Comparison of ENCODE assay signal across 21 mouse cellular contexts in genomic region chr5:141910444-141910843, GRCm38 (mm10).
DNase-seq lines count a peak whose midpoint lies in the region; ATAC-seq and TF ChIP-seq lines count a peak whose summit lies in the region.
"Had no signal": no experiment of that assay in that cellular context is flagged by ENCODE, and none has a peak within 500 bp of the region (broad histone marks: within the 10 kb centered on the region; RNA-seq: fewer than 3 reads in every experiment).

No protein-coding gene starts in this region.

- intact Hi-C loops in heart, postnatal 14 days (cut with DNase I), result no loop called here

- WGBS in heart, embryonic 13.5 days, result 29% methylated on average over 3 of the region's 3 CpGs
- WGBS in kidney, embryonic 16.5 days, result 43% methylated on average over 3 of the region's 3 CpGs
- 57% methylated on average over 3 of the region's 3 CpGs for WGBS in liver, postnatal 0 days (ENCODE audit: insufficient replicate concordance)

- H3K9me3 ChIP-seq in heart, embryonic 13.5 days, result no peaks in the 10 kb centered on the region
- no peaks in the 10 kb centered on the region for H3K9me3 ChIP-seq in kidney, embryonic 16.5 days (ENCODE audit: low read length)
- H3K9me3 ChIP-seq in liver, postnatal 0 days (ENCODE audit: low read length), result no peaks in the 10 kb centered on the region
- H3K9me3 ChIP-seq: forebrain, embryonic 10.5 days; forebrain, embryonic 13.5 days had no signal

- H3K4me3 ChIP-seq in heart, embryonic 13.5 days, result no peak overlapping the region
- H3K4me3 ChIP-seq in kidney, embryonic 16.5 days (ENCODE audit: low read length), result no peak overlapping the region
- no peak overlapping the region for H3K4me3 ChIP-seq in liver, postnatal 0 days (ENCODE audit: low read depth, low read length)
- H3K4me3 ChIP-seq: forebrain, embryonic 10.5 days; forebrain, embryonic 13.5 days had no signal

- DNase-seq in heart, postnatal 14 days, result no peak
- peak; percentile 41 for DNase-seq in kidney, adult 9 months
- no peak for DNase-seq in liver, postnatal 0 days
- no peak for DNase-seq in liver
- DNase-seq: adrenal gland, adult 8-10 months; cerebellum, adult 18-20 months; cerebellum, adult 9-10 months; cerebellum, postnatal 14 days; gastrocnemius, postnatal 10 days; gastrocnemius, postnatal 36 days; heart, postnatal 10 days; heart, postnatal 4 days had no signal

- ATAC-seq in heart, embryonic 13.5 days (ENCODE audit: extremely low read depth, insufficient number of reproducible peaks, low FRiP score, low TSS enrichment), result no peak
- no peak for ATAC-seq in kidney, embryonic 16.5 days (ENCODE audit: low FRiP score, low TSS enrichment)
- ATAC-seq in liver, postnatal 0 days, result no peak
- ATAC-seq: CD4-positive, CD25-positive, alpha-beta regulatory T cell, adult 4 months; forebrain, embryonic 13.5 days; forebrain, embryonic 16.5 days; hindbrain, postnatal 0 days; inflammation-experienced regulatory T-cells, adult 6 months had no signal

- peaks cover 30% of the 10 kb centered on the region for H3K4me1 ChIP-seq in heart, embryonic 13.5 days
- H3K4me1 ChIP-seq in kidney, embryonic 16.5 days (ENCODE audit: insufficient read depth, low read length), result no peaks in the 10 kb centered on the region
- H3K4me1 ChIP-seq in liver, postnatal 0 days (ENCODE audit: insufficient read depth), result no peaks in the 10 kb centered on the region
- H3K4me1 ChIP-seq: forebrain, embryonic 10.5 days had no signal

- TF ChIP-seq EP300 in liver, postnatal 0 days (IDR thresholded peaks at IDR 0.05; ENCODE audit: low read depth), result peak; percentile 76

- H3K27ac ChIP-seq in heart, embryonic 13.5 days (replicated peaks), result 0 out of 2 replicates have a peak overlapping the region, but pooled peaks have one; percentile 31
- H3K27ac ChIP-seq in kidney, embryonic 16.5 days (ENCODE audit: low read length), result no peak overlapping the region
- H3K27ac ChIP-seq in liver, postnatal 0 days (ENCODE audit: low read depth), result no peak overlapping the region
- H3K27ac ChIP-seq: forebrain, embryonic 10.5 days; forebrain, embryonic 13.5 days; hindbrain, embryonic 14.5 days; hindbrain, postnatal 0 days had no signal

- no peak overlapping the region for H3K4me2 ChIP-seq in heart, embryonic 13.5 days
- H3K4me2 ChIP-seq in kidney, embryonic 16.5 days (replicated peaks; ENCODE audit: low read depth, low read length), result no peak overlapping the region
- no peak overlapping the region for H3K4me2 ChIP-seq in liver, postnatal 0 days (ENCODE audit: low read depth, low read length)
- H3K4me2 ChIP-seq: forebrain, embryonic 13.5 days; hindbrain, embryonic 14.5 days had no signal

- no peak overlapping the region for H3K9ac ChIP-seq in heart, embryonic 13.5 days
- no peak overlapping the region for H3K9ac ChIP-seq in kidney, embryonic 16.5 days (replicated peaks; ENCODE audit: low read length)
- no peak overlapping the region for H3K9ac ChIP-seq in liver, postnatal 0 days (replicated peaks)
- H3K9ac ChIP-seq: forebrain, embryonic 13.5 days; hindbrain, embryonic 14.5 days had no signal

- H3K36me3 ChIP-seq in heart, embryonic 13.5 days, result no peaks in the 10 kb centered on the region
- H3K36me3 ChIP-seq in kidney, embryonic 16.5 days (ENCODE audit: insufficient read depth, low read length), result no peaks in the 10 kb centered on the region
- H3K36me3 ChIP-seq in liver, postnatal 0 days (replicated peaks; ENCODE audit: insufficient read depth, low read length), result no peaks in the 10 kb centered on the region
- H3K36me3 ChIP-seq: forebrain, embryonic 10.5 days had no signal

- TF ChIP-seq CTCF in liver, postnatal 0 days (IDR thresholded peaks at IDR 0.05; ENCODE audit: low read depth), result no peak

- no peaks in the 10 kb centered on the region for H3K27me3 ChIP-seq in heart, embryonic 13.5 days (replicated peaks)
- H3K27me3 ChIP-seq in kidney, embryonic 16.5 days (ENCODE audit: insufficient read depth, low read length), result no peaks in the 10 kb centered on the region
- H3K27me3 ChIP-seq in liver, postnatal 0 days (ENCODE audit: insufficient read depth, low read length), result no peaks in the 10 kb centered on the region
- H3K27me3 ChIP-seq: forebrain, embryonic 13.5 days had no signal
